ENCODE assay signal across 8 mouse cellular contexts in the genomic region with DNA sequence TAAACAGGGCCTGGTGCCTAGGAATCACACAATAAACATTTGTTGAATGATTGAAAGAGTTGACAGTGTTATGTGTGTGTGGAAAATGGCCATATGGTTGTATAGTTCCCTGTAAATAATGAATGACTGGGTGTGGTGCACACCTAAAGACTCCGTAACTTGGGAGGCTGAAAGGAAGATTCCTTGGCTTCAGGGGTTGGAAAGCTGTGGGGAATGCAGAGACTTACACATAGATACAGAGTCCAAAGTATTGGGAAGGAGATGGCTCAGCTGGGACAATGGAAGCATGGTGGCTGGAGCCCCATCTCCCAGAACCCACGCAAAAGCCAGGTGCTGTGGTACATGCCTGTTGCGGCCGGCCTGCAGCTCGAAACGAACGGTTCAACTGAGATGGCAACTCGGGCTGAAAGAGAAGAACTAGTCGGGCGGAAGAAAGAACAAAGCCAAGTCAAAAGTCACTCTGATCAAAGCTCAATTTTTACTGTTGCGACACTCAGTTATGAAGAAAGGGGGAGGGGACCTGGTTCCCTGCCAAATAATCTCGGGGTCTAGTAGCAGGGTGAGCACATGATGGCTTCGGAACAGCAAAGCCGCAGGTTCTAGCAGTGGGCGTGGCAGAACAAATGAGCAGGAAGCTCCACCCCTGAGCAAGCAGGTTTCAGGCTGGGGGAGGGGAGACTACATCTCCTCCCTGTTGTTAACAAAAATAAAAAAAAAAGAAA. TPM values are rescaled to one million over a fixed set of nuclear protein-coding genes. Genes with fewer than 3 reads are reported as not detected.
DNase-seq lines count a peak whose midpoint lies in the region; ATAC-seq lines count a peak whose summit lies in the region.

No protein-coding gene starts in this region.

- 0 out of 2 replicates have a peak, but pooled peaks have one; percentile 40 for ATAC-seq in megakaryocyte progenitor cell, adult 5-6 weeks (replicated peaks; ENCODE audit: poor library complexity)

- peak; percentile 7 for DNase-seq in embryo, embryonic 9.5 days (ENCODE audit: extremely low spot score)
- DNase-seq in embryo, embryonic 10 days (ENCODE audit: low spot score): no peak
- DNase-seq in adrenal gland, postnatal 14 days: peak; percentile 66
- DNase-seq in kidney, adult 8-10 months: peak; percentile 69 to 89
- no peak for DNase-seq in gastrocnemius, postnatal 25 days
- DNase-seq in urinary bladder, postnatal 10 days (ENCODE audit: low spot score): no peak
- no peak for DNase-seq in left cerebral cortex, adult 18-20 months (ENCODE audit: low spot score in 2 of 2)

RNA-seq across cellular contexts. Expression of a gene that starts 1.9 kb away (rescaled TPM):
- 41.3 and 41.6 TPM in 2 replicates for total RNA-seq in adrenal gland, postnatal 14 days (2021)
- total RNA-seq in megakaryocyte progenitor cell, adult 5-6 weeks (2015): 5.3 and 6.3 TPM in 2 replicates
- total RNA-seq in megakaryocyte progenitor cell, adult 5-6 weeks (2017): 11.9 and 17.3 TPM in 2 replicates
- total RNA-seq in gastrocnemius, postnatal 25 days (2021): 10 to 100 TPM; 37.0 to 40.9 TPM
- 10 to 100 TPM; 47.9 to 49.9 TPM for total RNA-seq in left cerebral cortex, adult 18-20 months (2021)

RNA-seq across cellular contexts. Expression of a gene that starts 36.6 kb away (rescaled TPM):
- total RNA-seq in adrenal gland, postnatal 14 days (2021): 19.9 and 20.9 TPM in 2 replicates
- 7.8 and 10.4 TPM in 2 replicates for total RNA-seq in megakaryocyte progenitor cell, adult 5-6 weeks (2015)
- 14.0 and 14.5 TPM in 2 replicates for total RNA-seq in megakaryocyte progenitor cell, adult 5-6 weeks (2017)
- 10 to 100 TPM; 15.6 to 17.3 TPM for total RNA-seq in gastrocnemius, postnatal 25 days (2021)
- total RNA-seq in left cerebral cortex, adult 18-20 months (2021): 10 to 100 TPM; 55.5 to 64.0 TPM

RNA-seq across cellular contexts. Expression of a gene that starts 47.8 kb away (rescaled TPM):
- total RNA-seq in adrenal gland, postnatal 14 days (2021): 623 and 656 TPM in 2 replicates
- total RNA-seq in megakaryocyte progenitor cell, adult 5-6 weeks (2015): 99.4 and 117 TPM in 2 replicates
- total RNA-seq in megakaryocyte progenitor cell, adult 5-6 weeks (2017): 139 and 140 TPM in 2 replicates
- 1 to 10 TPM; 6.5 TPM for total RNA-seq in gastrocnemius, postnatal 25 days (2021)
- 10 to 100 TPM; 46.0 to 56.1 TPM for total RNA-seq in left cerebral cortex, adult 18-20 months (2021)

Comparison
In these comparisons a context has a peak if more than half of its experiments do, and no peak if none do; other contexts are left out.
1. DNase-seq: peak in embryo, embryonic 9.5 days (single experiment), adrenal gland, postnatal 14 days (single experiment) and kidney, adult 8-10 months (2 of 2); none in embryo, embryonic 10 days (single experiment), gastrocnemius, postnatal 25 days (single experiment), urinary bladder, postnatal 10 days (single experiment) and left cerebral cortex, adult 18-20 months (0 of 2).
2. RNA of a gene that starts 47.8 kb away (total RNA-seq): 623 to 656 TPM in adrenal gland, postnatal 14 days, 99.4 to 140 TPM in megakaryocyte progenitor cell, adult 5-6 weeks and 46.0 to 56.1 TPM in left cerebral cortex, adult 18-20 months; 6.5 TPM in gastrocnemius, postnatal 25 days; every median in the first group is over 4 times any median in the second.